Mouse (Mus musculus) olfactory bulb, adult 2 months (tissue): ENCODE results near the gene Map3k20.

Source experiments
- CTCF ChIP-seq: fragments of 200-500 bp; IDR thresholded peaks from 2 replicates; pipeline ENCODE4 v1.5.1; 2012; ENCODE audit warnings: low read depth, mild to moderate bottlenecking, low read length, moderate library complexity; ENCODE audit not compliant: insufficient read depth
- POLR2A ChIP-seq: fragments of 200-500 bp; IDR thresholded peaks from 2 replicates; pipeline ENCODE4 v1.6.1; 2012; ENCODE audit warnings: mild to moderate bottlenecking, low read depth, low read length, moderate library complexity; ENCODE audit not compliant: insufficient read depth

DNA sequence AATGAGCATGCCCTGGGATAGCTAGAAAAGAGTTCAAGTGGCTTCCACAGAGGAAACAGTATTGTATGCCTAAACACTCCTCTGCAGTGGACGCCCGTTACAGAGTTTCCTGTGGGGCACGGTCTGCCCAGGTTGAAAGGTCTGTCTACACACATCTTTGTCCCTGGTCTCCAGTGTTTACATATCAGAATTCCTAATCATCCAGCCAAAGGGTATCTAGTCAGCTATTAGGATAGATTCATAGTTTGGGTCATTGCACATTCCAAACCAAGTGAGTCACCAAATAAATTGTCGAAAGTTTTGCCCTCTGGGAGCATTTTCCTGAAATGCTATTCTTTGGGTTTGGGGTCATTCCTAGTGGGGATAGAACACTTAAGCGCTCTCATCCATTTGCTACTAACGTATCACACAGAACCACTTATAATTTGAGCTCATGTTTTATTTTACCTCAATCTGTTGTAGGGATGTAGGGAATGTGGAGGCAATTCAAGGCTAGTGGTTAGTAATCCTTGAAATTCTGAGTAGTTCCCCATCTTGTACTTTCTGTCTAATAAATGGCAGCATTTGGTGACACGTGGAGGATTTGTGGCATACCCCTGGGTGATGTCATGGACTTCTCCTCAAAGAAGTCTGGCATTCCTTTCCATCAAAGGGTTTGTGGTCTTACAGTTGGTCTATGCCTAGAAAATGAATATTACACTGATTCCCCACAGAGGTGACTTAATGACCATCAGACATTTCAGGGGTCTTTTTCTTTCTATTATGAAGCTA lies 33.8 kb downstream of the Map3k20 start:
- no peak for TF ChIP-seq POLR2A
- TF ChIP-seq CTCF, result no peak
